Mouse (Mus musculus): ENCODE results near the gene Wdr38.

GRCm38 (mm10) chr2:38953152-38953883 lies 44.0 kb upstream of the Wdr38 start:
- no peak for TF ChIP-seq CTCF (IDR thresholded peaks at IDR 0.05; ENCODE audit: extremely low read depth, insufficient read length, insufficient replicate concordance, low read depth, low read length)
- no peak for TF ChIP-seq POLR2A (IDR thresholded peaks at IDR 0.05; ENCODE audit: low read depth, low read length)
